Mouse (Mus musculus) large intestine, adult 2 months (tissue): Measurements from ENCODE around the gene Kbtbd3. TPM values are rescaled to one million over a fixed set of nuclear protein-coding genes. Genes with fewer than 3 reads are reported as not detected.

Experiments used
- polyA plus RNA-seq: library from polyadenylated mRNA; depleted of rRNA; stranded (reverse); fragments of >200 nt; gene quantifications from 2 replicates; pipeline ENCODE4 v1.2.3, GENCODE M21; 2012; rRNA removed

Kbtbd3 gene
- polyA plus RNA-seq, 1 experiment: 0.37 TPM

Other genes with a start within 250 kb of the Kbtbd3 start
- 1.6 and 1.7 TPM in 2 replicates for gene Aasdhppt, start 362 bp upstream of the Kbtbd3 start, polyA plus RNA-seq
- gene Msantd4, start 66.7 kb downstream of the Kbtbd3 start, polyA plus RNA-seq: 4.4 and 4.6 TPM in 2 replicates